Mouse (Mus musculus) stomach, embryonic 14.5 days (tissue): Measurements from ENCODE around the gene Nus1. TPM values are rescaled to one million over a fixed set of nuclear protein-coding genes. Genes with fewer than 3 reads are reported as not detected.

Experiments
- ATAC-seq: fragments of 200-750 bp; cut with Nextera tagmentation; 2 replicates; pipeline ENCODE4 v1.8.0; 2017; ENCODE audit warnings: low read depth, moderate TSS enrichment; ENCODE audit not compliant: insufficient number of reproducible peaks, insufficient read depth, low FRiP score
- H3K27ac ChIP-seq: fragments of 300-500 bp; sonication (generic); 2 replicates; pipeline ENCODE4 v1.5.1; 2014; ENCODE audit warnings: mild to moderate bottlenecking, low read length, moderate library complexity, mixed read lengths
- H3K27me3 ChIP-seq: fragments of 300-500 bp; sonication (generic); 2 replicates; pipeline ENCODE4 v1.6.1; 2014; ENCODE audit warnings: low read length, control low read depth, mixed read lengths; ENCODE audit not compliant: control insufficient read depth, insufficient read depth
- H3K36me3 ChIP-seq: fragments of 300-500 bp; sonication (generic); 2 replicates; pipeline ENCODE4 v1.6.1; 2014; ENCODE audit warnings: mild to moderate bottlenecking, control low read depth, low read length, moderate library complexity, mixed read lengths; ENCODE audit not compliant: control insufficient read depth, insufficient read depth
- H3K4me1 ChIP-seq: fragments of 300-500 bp; sonication (generic); 2 replicates; pipeline ENCODE4 v1.6.1; 2014; ENCODE audit warnings: low read length, control low read depth, mixed read lengths; ENCODE audit not compliant: control insufficient read depth, insufficient read depth
- H3K4me2 ChIP-seq: fragments of 300-500 bp; sonication (generic); replicated peaks from 2 replicates; pipeline ENCODE4 v1.6.1; 2014; ENCODE audit warnings: low read depth, low read length, control low read depth
- H3K4me3 ChIP-seq: fragments of 300-500 bp; sonication (generic); 2 replicates; pipeline ENCODE4 v1.5.1; 2014; ENCODE audit warnings: low read depth, low read length, control low read depth
- H3K9ac ChIP-seq: fragments of 300-500 bp; sonication (generic); replicated peaks from 2 replicates; pipeline ENCODE4 v1.6.1; 2014; ENCODE audit warnings: low read depth, mild to moderate bottlenecking, control low read depth, low read length, moderate library complexity, mixed read lengths
- H3K9me3 ChIP-seq: fragments of 300-500 bp; sonication (generic); 2 replicates; pipeline ENCODE4 v1.6.1; 2016; ENCODE audit warnings: low read depth, low read length, control low read depth; ENCODE audit not compliant: control insufficient read depth
- WGBS: fragments of 180-500 bp; shearing (Covaris S2); extraction: QIAGEN DNeasy Blood & Tissue Kit; methylation state at CpG from one replicate; pipeline ENCODE4 v1.1.7; 2014; 5-methylcytosine and 5-hydroxymethylcytosine counted together
- polyA plus RNA-seq: library from polyadenylated mRNA; unstranded; fragments of >200 nt; fragmentation: Nextera tagmentation; extraction: Ambion mirVana; gene quantifications from 2 replicates; pipeline ENCODE4 v1.2.1, GENCODE M21; 2014

Gene Nus1
- polyA plus RNA-seq, 1 experiment from 2014 or later: 16.6 TPM

- Histone ChIP-seq H3K27ac (no peak overlapping the region), H3K4me1 (no peaks in the 10 kb centered on the region), H3K36me3 (no peaks in the 10 kb centered on the region), H3K4me2 (no peak overlapping the region), H3K27me3 (no peaks in the 10 kb centered on the region), H3K9ac (no peak overlapping the region), H3K4me3 (no peak overlapping the region), H3K9me3 (no peaks in the 10 kb centered on the region)
- WGBS: 77% methylated on average over 2 of the region's 2 CpGs
- no peak for ATAC-seq
These were observed 18.6 kb upstream of the Nus1 start for GRCm38 (mm10) chr10:52398715-52399114.

GRCm38 (mm10) chr10:52399722-52400121, 17.6 kb upstream of the Nus1 start:
- H3K9ac ChIP-seq: no peak overlapping the region
- no peak overlapping the region for H3K4me2 ChIP-seq
- 60% methylated on average over 3 of the region's 3 CpGs for WGBS
- H3K9me3 ChIP-seq: no peaks in the 10 kb centered on the region
- no peaks in the 10 kb centered on the region for H3K27me3 ChIP-seq
- H3K4me1 ChIP-seq: no peaks in the 10 kb centered on the region
- ATAC-seq: no peak
- no peak overlapping the region for H3K27ac ChIP-seq
- no peak overlapping the region for H3K4me3 ChIP-seq
- H3K36me3 ChIP-seq: no peaks in the 10 kb centered on the region

GRCm38 (mm10) chr10:52405160-52405559, 12.2 kb upstream of the Nus1 start:
- no peak overlapping the region for H3K9ac ChIP-seq
- H3K4me2 ChIP-seq: no peak overlapping the region
- H3K4me1 ChIP-seq: no peaks in the 10 kb centered on the region
- no peaks in the 10 kb centered on the region for H3K9me3 ChIP-seq
- no peaks in the 10 kb centered on the region for H3K27me3 ChIP-seq
- 87% methylated on average over 13 of the region's 13 CpGs for WGBS
- ATAC-seq: no peak
- no peaks in the 10 kb centered on the region for H3K36me3 ChIP-seq
- no peak overlapping the region for H3K4me3 ChIP-seq
- H3K27ac ChIP-seq: no peak overlapping the region

- no peak overlapping the region for H3K4me2 ChIP-seq
- ATAC-seq: no peak
- no peak overlapping the region for H3K4me3 ChIP-seq
- no peaks in the 10 kb centered on the region for H3K4me1 ChIP-seq
- no peaks in the 10 kb centered on the region for H3K27me3 ChIP-seq
- no peaks in the 10 kb centered on the region for H3K36me3 ChIP-seq
- no peaks in the 10 kb centered on the region for H3K9me3 ChIP-seq
- 86% methylated on average over 2 of the region's 2 CpGs for WGBS
- H3K9ac ChIP-seq: no peak overlapping the region
- no peak overlapping the region for H3K27ac ChIP-seq
These were observed 9.8 kb upstream of the Nus1 start for GRCm38 (mm10) chr10:52407526-52407925.

- Histone ChIP-seq H3K4me3 (no peak overlapping the region), H3K4me1 (peaks cover 11% of the 10 kb centered on the region), H3K36me3 (no peaks in the 10 kb centered on the region), H3K9me3 (no peaks in the 10 kb centered on the region), H3K4me2 (no peak overlapping the region), H3K9ac (no peak overlapping the region), H3K27ac (no peak overlapping the region), H3K27me3 (no peaks in the 10 kb centered on the region)
- no peak for ATAC-seq
- WGBS: 90% methylated on average over 2 of the region's 2 CpGs
These were observed 2.3 kb upstream of the Nus1 start for GRCm38 (mm10) chr10:52415020-52415419.

- peaks cover 4% of the 10 kb centered on the region; the same call in 1 of the 2 replicates for H3K36me3 ChIP-seq
- H3K4me1 ChIP-seq: peaks cover 13% of the 10 kb centered on the region
- H3K27me3 ChIP-seq: no peaks in the 10 kb centered on the region
- H3K4me2 ChIP-seq: peak overlapping the region; percentile 43
- 48% methylated on average over 2 of the region's 2 CpGs for WGBS
- peak overlapping the region; percentile 99 for H3K4me3 ChIP-seq
- ATAC-seq: no peak
- no peak overlapping the region; the same call in 1 of the 2 replicates for H3K27ac ChIP-seq
- no peak overlapping the region for H3K9ac ChIP-seq
- H3K9me3 ChIP-seq: no peaks in the 10 kb centered on the region
These were observed 889 bp upstream of the Nus1 start for GRCm38 (mm10) chr10:52416458-52416857.

GRCm38 (mm10) chr10:52417998-52418860, 882 bp downstream of the Nus1 start:
- peak overlapping the region; percentile 99 for H3K4me3 ChIP-seq
- peaks cover 4% of the 10 kb centered on the region; the same call in 1 of the 2 replicates for H3K36me3 ChIP-seq
- 1% methylated on average over 39 of the region's 39 CpGs for WGBS
- H3K4me2 ChIP-seq: peak overlapping the region; percentile 58
- peaks cover 13% of the 10 kb centered on the region for H3K4me1 ChIP-seq
- H3K9ac ChIP-seq: peak overlapping the region; percentile 91
- H3K27me3 ChIP-seq: no peaks in the 10 kb centered on the region
- H3K27ac ChIP-seq: peak overlapping the region; percentile 93
- ATAC-seq: peak; percentile 11; the same call in 1 of the 2 replicates
- H3K9me3 ChIP-seq: no peaks in the 10 kb centered on the region

GRCm38 (mm10) chr10:52418931-52419330, 1.6 kb downstream of the Nus1 start:
- Histone ChIP-seq H3K9ac (peak overlapping the region; percentile 91), H3K4me2 (peak overlapping the region; percentile 58), H3K4me3 (peak overlapping the region; percentile 99), H3K36me3 (peaks cover 4% of the 10 kb centered on the region; the same call in 1 of the 2 replicates), H3K27me3 (no peaks in the 10 kb centered on the region), H3K9me3 (no peaks in the 10 kb centered on the region), H3K4me1 (peaks cover 13% of the 10 kb centered on the region), H3K27ac (no peak overlapping the region)
- WGBS: 36% methylated on average over 5 of the region's 5 CpGs
- no peak for ATAC-seq
